Mouse (Mus musculus) common myeloid progenitor, adult 5-6 weeks (primary cell): Measurements from ENCODE around the gene Sulf2. TPM values are rescaled to one million over a fixed set of nuclear protein-coding genes. Genes with fewer than 3 reads are reported as not detected.
"Not testable (repeated sequence)": the region's sequence is repeated elsewhere in the genome, so short reads cannot be mapped to it uniquely, and the experiment has no call there.

Experiments used
- ATAC-seq: replicated peaks from 2 replicates; pipeline ENCODE4 v1.8.0; 2016; ENCODE audit warnings: low read depth, mild to moderate bottlenecking, moderate TSS enrichment, inconsistent platforms; ENCODE audit not compliant: poor library complexity, severe bottlenecking
- total RNA-seq: library from RNA; stranded (forward); fragments of 200-1000, 187-1606 nt; gene quantifications from 2 replicates; pipeline ENCODE4 v1.2.3, GENCODE M21; 2017

Sulf2 gene
- total RNA-seq, result 0.41 and 1.1 TPM in 2 replicates

- peak; percentile 55 for ATAC-seq
Observed at GRCm38 (mm10) chr2:166155454-166155815, at the start of gene Sulf2. Gene Sulf2 (minus strand): TSS chr2:166155663.

- 0 out of 2 replicates have a peak, but pooled peaks have one; percentile 15 for ATAC-seq
Observed at GRCm38 (mm10) chr2:166204174-166204573, 48.7 kb upstream of the Sulf2 start.

GRCm38 (mm10) chr2:166203647-166204046, 48.2 kb upstream of the Sulf2 start:
- ATAC-seq, result no peak

GRCm38 (mm10) chr2:166197964-166198363, 42.5 kb upstream of the Sulf2 start:
- no peak for ATAC-seq

- ATAC-seq, result no peak
Observed at GRCm38 (mm10) chr2:166197064-166197463, 41.6 kb upstream of the Sulf2 start.

- no peak for ATAC-seq
Observed at GRCm38 (mm10) chr2:166196080-166196786, 40.8 kb upstream of the Sulf2 start.

- no peak for ATAC-seq
Observed at GRCm38 (mm10) chr2:166195041-166195440, 39.6 kb upstream of the Sulf2 start.

GRCm38 (mm10) chr2:166194112-166194758, 38.8 kb upstream of the Sulf2 start:
- no peak for ATAC-seq

GRCm38 (mm10) chr2:166193509-166193908, 38.0 kb upstream of the Sulf2 start:
- no peak for ATAC-seq

- ATAC-seq, result no peak
Observed at GRCm38 (mm10) chr2:166190816-166191215, 35.4 kb upstream of the Sulf2 start.

- no peak for ATAC-seq
Observed at GRCm38 (mm10) chr2:166189191-166189590, 33.7 kb upstream of the Sulf2 start.

- ATAC-seq, result peak; percentile 67
Observed at GRCm38 (mm10) chr2:166187874-166188453, 32.5 kb upstream of the Sulf2 start.

- not testable (repeated sequence) for ATAC-seq
Observed at GRCm38 (mm10) chr2:166187319-166187718, 31.9 kb upstream of the Sulf2 start.

- 0 out of 2 replicates have a peak, but pooled peaks have one; percentile 3 for ATAC-seq
Observed at GRCm38 (mm10) chr2:166186244-166186948, 30.9 kb upstream of the Sulf2 start.

GRCm38 (mm10) chr2:166185768-166186167, 30.3 kb upstream of the Sulf2 start:
- no peak for ATAC-seq

- no peak for ATAC-seq
Observed at GRCm38 (mm10) chr2:166184417-166184816, 29.0 kb upstream of the Sulf2 start.

GRCm38 (mm10) chr2:166182009-166182685, 26.7 kb upstream of the Sulf2 start:
- ATAC-seq, result no peak

- peak; percentile 67 for ATAC-seq
Observed at GRCm38 (mm10) chr2:166180744-166181508, 25.5 kb upstream of the Sulf2 start.

GRCm38 (mm10) chr2:166180136-166180649, 24.7 kb upstream of the Sulf2 start:
- ATAC-seq, result no peak
